Mouse (Mus musculus) liver, adult 2 months (tissue): ENCODE measurements around the gene Wt1. TPM values are rescaled to one million over a fixed set of nuclear protein-coding genes. Genes with fewer than 3 reads are reported as not detected.

ENCODE experiments used
- DNase-seq: peaks from one replicate; pipeline ENCODE4 v3.0.0-alpha.2; 2011; ENCODE audit warnings: low read depth, low spot score; ENCODE audit errors: extremely low read depth
- H3K27ac ChIP-seq: fragments of 200-500 bp; replicated peaks from 2 replicates; pipeline ENCODE4 v1.5.1; 2012; ENCODE audit warnings: low read depth, mild to moderate bottlenecking, control low read depth, inconsistent platforms, low read length; ENCODE audit not compliant: insufficient read depth
- H3K27me3 ChIP-seq: fragments of 200-500 bp; 2 replicates; pipeline ENCODE4 v1.6.1; 2012; ENCODE audit warnings: mild to moderate bottlenecking, moderate library complexity, low read length, inconsistent platforms; ENCODE audit not compliant: control insufficient read depth, insufficient read depth
- H3K36me3 ChIP-seq: fragments of 200-500 bp; 2 replicates; pipeline ENCODE4 v1.6.1; 2012; ENCODE audit warnings: low read length, inconsistent platforms; ENCODE audit not compliant: control insufficient read depth, insufficient read depth
- H3K4me1 ChIP-seq: fragments of 200-500 bp; 2 replicates; pipeline ENCODE4 v1.6.1; 2011; ENCODE audit warnings: low read length; ENCODE audit not compliant: control insufficient read depth, insufficient read depth
- H3K4me3 ChIP-seq: fragments of 200-500 bp; 2 replicates; pipeline ENCODE4 v1.5.1; 2011; ENCODE audit warnings: low read depth, mild to moderate bottlenecking, control low read depth, low read length, moderate library complexity; ENCODE audit not compliant: insufficient read depth
- H3K79me2 ChIP-seq: fragments of 200-500 bp; 2 replicates; pipeline ENCODE4 v1.6.1; 2012; ENCODE audit warnings: inconsistent platforms, mild to moderate bottlenecking, low read length, moderate library complexity; ENCODE audit not compliant: control insufficient read depth, insufficient read depth
- H3K9ac ChIP-seq: fragments of 200-500 bp; 2 replicates; pipeline ENCODE4 v1.6.1; 2012; ENCODE audit warnings: low read depth, mild to moderate bottlenecking, control low read depth, inconsistent platforms, low read length
- CTCF ChIP-seq: fragments of 200-500 bp; IDR thresholded peaks from 2 replicates; pipeline ENCODE4 v1.5.1; 2011; ENCODE audit warnings: low read depth, low read length, control low read depth
- POLR2A ChIP-seq: fragments of 200-500 bp; IDR thresholded peaks from 2 replicates; pipeline ENCODE4 v1.6.1; 2011; ENCODE audit warnings: low read length, control low read depth; ENCODE audit not compliant: insufficient read depth; ENCODE audit errors: extremely low read depth
- WGBS: fragments of 180-500 bp; shearing (Covaris S2); methylation state at CpG from one replicate; pipeline ENCODE4 v1.1.7; 2018; 5-methylcytosine and 5-hydroxymethylcytosine counted together
- polyA plus RNA-seq: library from polyadenylated mRNA; depleted of rRNA; stranded (reverse); fragments of >200 nt; gene quantifications from 2 replicates; pipeline ENCODE4 v1.2.3, GENCODE M21; 2012
- total RNA-seq: library from RNA; depleted of rRNA; stranded (reverse); fragments of >200 nt; gene quantifications from 2 replicates; pipeline ENCODE4 v1.2.3, GENCODE M21; 2014

The Wt1 gene
- total and polyA plus RNA-seq, 2 experiments: 0.27 to 0.55 TPM

DNA sequence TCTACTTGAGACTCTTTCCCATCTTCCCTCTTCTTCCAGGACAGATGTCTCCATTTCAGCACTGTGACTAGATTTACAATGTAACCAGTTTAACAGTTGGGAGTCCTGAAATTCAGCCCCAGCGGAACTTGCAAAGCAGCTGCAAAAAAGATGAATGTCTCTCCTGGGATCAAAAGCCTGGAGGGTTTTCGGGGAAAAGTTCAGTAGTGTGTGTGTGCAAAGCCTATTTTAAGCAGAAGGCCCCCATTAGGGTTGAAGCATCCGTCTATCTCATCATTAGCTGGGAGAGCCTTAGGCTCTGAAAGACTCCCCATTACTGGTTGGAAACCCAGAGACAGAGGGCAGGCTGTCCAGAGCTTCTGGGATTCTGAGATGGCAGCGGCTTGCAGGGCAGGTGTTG lies 37.2 kb upstream of the Wt1 start:
- 86% methylated on average over 4 of the region's 4 CpGs for WGBS
- TF ChIP-seq POLR2A: no peak
- no peak for TF ChIP-seq CTCF
- H3K4me3 ChIP-seq: no peak overlapping the region
- no peaks in the 10 kb centered on the region for H3K4me1 ChIP-seq
- H3K36me3 ChIP-seq: no peaks in the 10 kb centered on the region
- no peaks in the 10 kb centered on the region for H3K27me3 ChIP-seq
- no peak overlapping the region for H3K9ac ChIP-seq
- no peak for DNase-seq
- no peak overlapping the region for H3K27ac ChIP-seq
- no peaks in the 10 kb centered on the region for H3K79me2 ChIP-seq

DNA sequence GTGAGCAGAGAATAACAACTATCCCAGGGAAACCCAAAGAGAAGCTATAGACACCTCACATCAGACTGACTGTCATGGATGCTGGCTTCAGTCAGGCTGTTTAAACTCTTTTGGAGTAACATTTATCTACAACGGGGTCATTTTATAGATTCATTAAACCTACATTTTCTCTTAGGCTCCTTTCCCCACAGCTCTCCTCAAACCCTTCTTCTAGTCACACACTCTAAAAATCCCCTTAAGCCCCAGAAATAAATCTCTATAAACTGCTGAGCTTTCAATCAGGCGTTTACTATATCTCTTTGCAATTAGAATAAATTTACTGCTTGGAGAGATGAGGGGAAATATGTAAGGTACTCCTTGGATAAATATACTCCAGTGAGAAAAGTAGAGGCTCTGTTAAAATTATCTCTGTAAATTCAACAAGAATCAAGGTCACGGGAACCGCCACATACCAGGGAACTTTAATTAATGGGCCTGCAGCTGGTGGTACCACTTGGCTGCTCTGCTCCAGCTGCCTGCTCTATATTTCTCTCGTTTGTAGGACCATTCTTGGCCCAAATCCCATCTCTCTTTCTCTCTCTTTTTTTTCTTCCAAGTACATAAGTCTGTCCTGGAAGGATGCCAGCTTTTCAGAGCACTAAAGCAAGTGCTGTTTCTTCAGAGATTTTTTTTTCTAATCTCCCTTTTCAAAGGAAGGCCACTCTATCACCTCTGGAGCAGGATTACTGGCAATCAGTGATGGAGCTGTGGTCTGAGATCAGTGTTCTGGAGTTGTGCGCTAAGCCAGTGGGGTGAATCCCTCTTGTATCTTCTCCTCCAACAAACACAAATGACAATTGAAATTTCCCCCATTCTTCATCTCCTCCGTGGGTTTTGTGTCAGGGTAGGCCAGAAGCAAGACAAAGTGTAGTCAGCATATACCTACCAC lies 36.5 kb upstream of the Wt1 start:
- H3K4me3 ChIP-seq: no peak overlapping the region
- H3K4me1 ChIP-seq: no peaks in the 10 kb centered on the region
- no peaks in the 10 kb centered on the region for H3K36me3 ChIP-seq
- TF ChIP-seq CTCF: no peak
- TF ChIP-seq POLR2A: no peak
- no peaks in the 10 kb centered on the region for H3K79me2 ChIP-seq
- DNase-seq: no peak
- WGBS: 65% methylated on average over 7 of the region's 7 CpGs
- H3K27me3 ChIP-seq: no peaks in the 10 kb centered on the region
- H3K27ac ChIP-seq: no peak overlapping the region
- no peak overlapping the region for H3K9ac ChIP-seq

DNA sequence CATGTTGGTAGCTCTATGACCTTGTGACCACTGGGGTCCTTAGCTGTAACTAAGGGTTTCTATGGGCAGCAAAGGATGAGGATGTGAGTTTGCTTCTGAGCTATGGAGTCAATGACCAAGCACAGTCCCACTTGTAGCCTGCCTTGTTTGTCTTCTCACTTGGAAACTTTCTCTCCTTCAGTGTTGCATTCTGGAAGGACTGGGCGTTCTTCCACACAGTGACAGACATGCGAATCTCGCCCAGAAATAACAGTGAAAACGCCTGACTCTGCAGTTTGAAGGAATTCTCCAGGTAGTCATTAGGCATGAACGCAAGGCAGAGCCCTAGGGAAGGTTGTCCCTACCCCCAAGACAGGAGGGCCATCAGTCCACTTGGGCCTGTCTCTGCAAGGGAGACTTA lies 35.3 kb upstream of the Wt1 start:
- Histone ChIP-seq H3K36me3 (no peaks in the 10 kb centered on the region), H3K4me3 (no peak overlapping the region), H3K27me3 (no peaks in the 10 kb centered on the region), H3K79me2 (no peaks in the 10 kb centered on the region), H3K9ac (no peak overlapping the region), H3K4me1 (no peaks in the 10 kb centered on the region), H3K27ac (no peak overlapping the region)
- WGBS: 81% methylated on average over 5 of the region's 5 CpGs
- no peak for DNase-seq
- TF ChIP-seq CTCF: no peak

DNA sequence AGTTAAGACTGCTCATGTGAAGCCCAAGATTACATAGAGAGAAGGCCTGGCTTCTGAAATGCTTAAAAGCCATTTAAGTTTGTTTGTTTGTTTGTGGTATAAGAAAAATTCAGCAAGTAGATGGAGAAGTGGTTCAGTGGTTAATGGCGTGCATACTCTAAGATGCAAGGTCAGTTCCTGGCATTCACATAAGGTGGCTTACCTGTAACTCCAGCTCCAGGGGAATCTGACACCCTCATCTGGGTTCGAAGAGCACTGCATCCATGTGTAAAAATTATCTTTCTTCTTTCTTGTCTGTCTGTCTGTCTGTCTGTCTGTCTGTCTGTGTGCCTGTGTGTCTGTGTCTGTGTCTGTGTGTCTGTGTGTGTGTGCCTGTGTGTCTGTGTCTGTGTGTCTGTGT lies 34.6 kb upstream of the Wt1 start, which contains the start of gene Gm11060:
Gene Gm11060 (plus strand): TSS at position 301 of the 400 bp plus-strand sequence.
- no peak within 1 kb of the TSS for H3K27ac ChIP-seq
- DNase-seq: no peak
- no peak for TF ChIP-seq CTCF
- no peak for TF ChIP-seq POLR2A
- no peaks in the 10 kb centered on the region for H3K36me3 ChIP-seq
- no peaks in the 10 kb centered on the region for H3K4me1 ChIP-seq
- no peak within 1 kb of the TSS for H3K4me3 ChIP-seq
- H3K9ac ChIP-seq: no peak within 1 kb of the TSS
- 90% methylated on average over 2 of the region's 2 CpGs for WGBS
- H3K79me2 ChIP-seq: no peaks in the 10 kb centered on the region
- H3K27me3 ChIP-seq: no peaks in the 10 kb centered on the region

DNA sequence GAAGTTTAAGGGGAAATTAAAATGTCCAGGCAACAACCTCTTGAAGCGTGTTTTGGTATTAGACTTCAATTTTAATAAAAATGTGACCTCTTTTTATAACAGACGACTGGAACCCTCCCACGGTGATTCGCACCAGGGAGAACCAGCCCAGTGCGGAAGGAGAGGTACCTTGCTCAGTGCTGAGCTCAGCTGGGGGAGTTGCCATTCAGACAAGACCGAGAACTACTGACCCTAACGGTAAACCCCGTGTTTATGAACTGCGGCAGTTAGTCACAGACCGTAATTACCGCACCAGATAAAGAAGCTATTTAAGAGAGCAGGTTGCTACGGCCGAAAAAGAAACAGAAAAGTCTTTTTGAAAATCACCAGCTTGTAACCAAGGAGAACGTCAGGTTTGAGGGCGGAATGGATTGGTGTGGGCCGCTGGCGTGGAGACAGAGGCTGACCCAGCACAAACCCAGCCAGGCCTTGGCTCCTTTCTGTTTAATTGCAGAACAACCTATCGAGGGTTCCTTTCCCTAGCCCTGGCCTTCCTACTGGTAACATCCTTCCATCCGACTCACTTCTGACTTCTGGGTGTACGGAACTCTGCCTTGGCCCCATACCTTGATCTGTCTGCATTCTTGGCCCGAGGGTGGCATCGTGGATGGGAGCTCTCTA lies 28.9 kb upstream of the Wt1 start:
- TF ChIP-seq POLR2A (no peak), CTCF (no peak)
- Histone ChIP-seq H3K27ac (no peak overlapping the region), H3K27me3 (no peaks in the 10 kb centered on the region), H3K36me3 (no peaks in the 10 kb centered on the region), H3K9ac (no peak overlapping the region), H3K79me2 (no peaks in the 10 kb centered on the region), H3K4me3 (no peak overlapping the region), H3K4me1 (no peaks in the 10 kb centered on the region)
- DNase-seq: no peak
- 93% methylated on average over 22 of the region's 22 CpGs for WGBS

DNA sequence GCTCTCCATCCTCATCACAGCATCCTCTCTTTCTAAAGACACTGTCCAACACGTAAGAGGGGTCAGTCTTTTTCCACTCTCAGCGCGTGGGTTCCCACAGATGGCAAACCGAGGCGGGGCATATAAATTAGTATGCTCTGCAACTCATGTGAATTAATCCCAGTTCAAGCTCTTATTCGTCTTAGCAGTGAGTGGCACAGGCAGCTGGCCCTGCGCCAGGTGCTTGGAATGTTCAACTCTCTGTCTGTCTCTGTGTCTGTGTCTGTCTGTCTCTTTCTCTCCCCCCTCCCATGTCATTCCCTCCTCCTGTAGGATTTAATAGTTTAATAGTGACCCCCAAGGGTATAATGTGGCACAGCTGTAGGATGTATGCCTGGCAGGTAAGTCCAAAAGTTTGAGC lies 26.9 kb upstream of the Wt1 start:
- no peaks in the 10 kb centered on the region for H3K36me3 ChIP-seq
- WGBS: 87% methylated on average over 7 of the region's 7 CpGs
- H3K9ac ChIP-seq: no peak overlapping the region
- no peak overlapping the region for H3K27ac ChIP-seq
- peaks cover 3% of the 10 kb centered on the region; the same call in 1 of the 2 replicates for H3K27me3 ChIP-seq
- no peak for DNase-seq
- no peak overlapping the region for H3K4me3 ChIP-seq
- H3K4me1 ChIP-seq: no peaks in the 10 kb centered on the region
- H3K79me2 ChIP-seq: no peaks in the 10 kb centered on the region
- TF ChIP-seq CTCF (no peak), POLR2A (no peak)
